Mouse (Mus musculus) layer of hippocampus, postnatal 14 days (tissue): ENCODE measurements around the gene Gng2. TPM values are rescaled to one million over a fixed set of nuclear protein-coding genes. Genes with fewer than 3 reads are reported as not detected.

Experiments
- DNase-seq, 2 experiments: peaks; one replicate each; pipeline ENCODE4 v3.0.0; 2021 to 2022; ENCODE audit warnings: low spot score in 2 of 2, mixed read lengths in 1 of 2
- total RNA-seq, 2 experiments: library from RNA; stranded (reverse); gene quantifications; 2 replicates each; pipeline ENCODE4 v1.2.3; 2021

The Gng2 gene
- total RNA-seq, 2 experiments from 2014 or later = 384 to 437 TPM

DNA sequence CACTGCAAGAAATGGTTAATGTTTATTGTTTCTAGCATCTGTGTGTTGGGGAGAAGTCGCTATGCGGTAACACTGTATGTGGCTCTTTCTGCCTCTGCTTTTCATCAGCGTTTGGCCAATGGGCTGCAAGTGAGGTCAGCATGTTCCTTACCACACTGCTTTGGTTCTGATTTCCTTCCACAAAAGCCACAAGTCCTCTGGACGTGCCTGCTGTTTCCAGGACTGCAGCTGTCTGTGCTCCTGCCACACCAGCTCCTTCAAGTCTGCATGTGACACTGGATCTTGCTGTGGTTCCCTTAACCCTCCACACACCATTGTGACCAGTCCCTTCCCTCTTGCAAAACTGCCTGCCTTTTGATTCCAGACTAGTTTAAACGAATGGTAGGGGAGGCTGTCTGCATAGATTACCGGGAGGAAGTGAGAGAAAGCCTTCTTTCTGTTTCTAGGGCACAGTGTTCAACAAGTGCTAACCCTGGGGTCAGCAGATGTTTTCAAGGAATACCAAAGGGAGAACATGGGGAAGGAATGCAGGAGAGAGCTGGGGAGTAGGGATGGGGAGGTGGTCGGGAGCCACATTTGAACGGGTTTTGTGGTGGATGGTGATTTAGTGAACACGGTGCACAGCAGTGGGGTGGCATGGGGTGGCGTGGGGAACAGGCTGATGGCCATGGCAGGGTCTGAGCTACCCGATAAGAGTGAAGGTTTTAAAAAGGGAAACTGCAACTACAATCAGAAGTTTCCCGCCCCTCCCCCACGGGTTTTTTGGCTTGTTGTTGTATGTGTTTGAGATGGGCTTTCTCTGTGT is 7.9 kb upstream of the Gng2 start:
- no peak for DNase-seq

DNA sequence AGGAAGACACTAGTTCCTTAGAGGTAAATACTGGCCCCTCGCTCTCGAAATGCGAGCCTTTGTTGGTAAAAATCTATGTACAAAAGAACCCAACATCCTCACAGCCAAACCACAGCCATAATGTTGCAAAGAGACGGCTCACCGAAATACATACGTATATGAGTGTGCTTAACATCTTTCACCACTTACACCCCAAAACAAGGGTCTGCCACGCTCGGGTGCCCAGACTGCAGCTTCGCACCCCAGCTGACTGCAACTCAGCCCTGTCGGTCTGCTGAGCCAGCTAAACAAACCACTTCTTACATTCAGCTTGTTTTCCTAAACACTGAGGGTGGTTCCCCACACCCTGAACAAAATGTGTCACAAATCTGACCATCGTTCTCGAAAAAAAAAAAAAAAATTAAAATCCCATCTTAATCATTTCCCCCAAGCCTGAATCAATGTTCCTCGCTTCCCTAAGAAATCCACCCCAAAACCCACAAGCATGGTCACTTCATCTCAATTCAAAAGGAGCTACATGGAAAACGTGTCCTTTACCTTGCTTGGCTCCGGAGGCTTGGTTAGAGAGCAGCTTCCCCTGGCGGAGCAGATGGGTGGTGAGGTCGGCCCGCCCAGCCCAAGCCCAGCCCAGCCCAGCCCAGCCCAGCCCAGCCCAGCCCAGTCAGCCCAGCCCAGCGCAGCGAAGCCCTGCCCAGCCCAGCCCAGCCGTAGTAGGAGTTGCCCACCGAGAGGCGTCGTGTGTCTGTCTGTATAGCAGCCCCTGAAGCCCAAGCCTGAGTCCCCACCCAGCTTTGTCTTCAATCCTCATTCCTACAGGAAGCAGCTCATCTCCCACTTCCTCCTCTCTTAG is 781 bp downstream of the Gng2 start:
- peak; percentile 68 to 76 for DNase-seq

DNA sequence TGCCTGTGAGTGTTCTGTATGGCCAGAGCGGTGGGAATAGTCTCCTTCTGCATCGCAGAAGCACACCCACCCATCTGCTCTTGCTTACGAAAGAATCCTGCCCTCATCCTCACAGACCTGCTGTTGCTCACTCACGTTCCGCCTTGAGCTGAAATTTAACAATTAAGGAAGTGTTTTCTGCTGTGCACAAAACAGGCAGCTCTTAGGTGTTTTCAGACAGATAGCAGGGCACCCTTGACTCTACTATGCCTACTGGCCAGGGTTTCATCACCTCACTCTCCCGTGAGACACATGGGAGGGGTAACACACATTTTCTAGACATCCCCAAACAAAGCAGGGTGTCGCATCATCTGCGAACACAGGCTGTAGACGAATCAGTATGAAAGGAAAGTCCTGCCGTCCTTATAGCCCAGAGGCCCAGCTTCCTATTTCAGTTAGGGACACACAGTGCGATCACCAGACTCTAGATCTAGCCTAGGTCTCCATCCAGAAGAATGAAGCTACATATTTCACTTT is 2.4 kb downstream of the Gng2 start:
- DNase-seq = peak in 1 of 2 experiments; percentile 57

DNA sequence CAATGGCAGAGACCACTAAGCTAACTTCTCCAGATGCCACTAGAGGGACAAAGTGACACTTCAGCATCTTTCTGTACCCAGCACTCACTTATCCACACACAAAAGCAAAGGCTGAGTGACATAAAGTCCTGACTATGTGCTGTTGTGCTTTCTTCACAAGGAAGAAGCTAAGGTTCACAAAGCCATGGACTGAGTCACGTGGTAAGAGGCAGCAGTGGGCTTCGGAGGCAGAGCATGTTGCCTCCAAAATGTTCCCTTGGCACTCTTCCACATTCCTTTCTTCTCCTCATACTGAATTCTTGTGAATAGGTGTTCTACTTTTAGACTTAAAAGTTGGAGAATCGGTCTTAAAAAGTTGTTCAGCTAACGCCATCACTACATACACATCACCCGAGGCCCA is 3.0 kb downstream of the Gng2 start:
- DNase-seq = no peak

DNA sequence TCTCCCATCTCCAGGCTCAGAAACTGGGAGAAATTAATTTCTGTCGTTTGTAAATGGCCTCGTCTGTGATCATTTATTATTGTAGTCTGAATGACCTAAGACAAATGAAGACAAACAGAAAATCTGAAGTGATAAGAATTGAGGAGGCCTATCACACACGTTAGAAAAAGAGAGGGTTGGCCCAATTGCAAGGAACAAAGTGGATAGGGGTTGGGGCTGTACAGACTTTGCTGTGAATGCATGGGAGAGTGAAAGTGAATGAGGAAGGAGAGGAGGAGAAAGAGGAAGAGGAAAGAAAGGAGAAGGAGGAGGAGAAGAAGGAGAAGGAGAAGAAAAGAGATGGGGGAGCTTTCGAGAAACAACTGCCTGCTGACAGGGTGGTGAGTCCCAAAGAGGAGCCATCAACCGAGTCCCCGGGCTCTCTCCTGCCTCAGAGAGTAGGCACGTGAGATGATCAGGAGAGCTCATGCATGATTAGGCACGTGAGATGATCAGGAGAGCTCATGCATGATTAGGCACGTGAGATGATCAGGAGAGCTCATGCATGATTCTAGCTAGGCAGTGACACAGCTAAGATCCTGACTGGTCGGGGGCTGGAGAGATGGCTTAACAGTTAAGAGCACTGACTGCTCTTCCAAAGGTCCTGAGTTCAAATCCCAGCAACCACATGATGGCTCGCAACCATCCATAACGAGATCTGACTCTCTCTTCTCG is 5.0 kb downstream of the Gng2 start:
- no peak for DNase-seq

DNA sequence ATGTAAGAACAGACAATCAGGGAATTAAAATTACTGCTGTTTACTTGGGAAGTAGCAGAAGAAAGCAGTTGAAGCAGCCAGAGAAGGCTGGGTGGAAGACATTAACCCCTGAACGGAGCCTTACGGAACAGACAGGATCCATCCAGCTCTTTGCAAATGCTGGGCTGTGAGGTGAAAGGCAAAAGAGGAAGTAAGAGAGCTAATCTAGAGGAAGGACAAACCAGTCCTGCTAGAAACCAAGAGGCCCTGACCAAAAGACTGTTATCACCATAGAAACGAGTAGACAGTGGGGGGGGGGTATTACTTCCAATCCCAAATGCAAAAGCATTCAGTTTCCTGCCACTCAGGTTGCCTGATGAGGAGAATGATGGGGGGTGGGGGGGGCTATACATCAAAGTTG is 6.6 kb downstream of the Gng2 start:
- no peak for DNase-seq

DNA sequence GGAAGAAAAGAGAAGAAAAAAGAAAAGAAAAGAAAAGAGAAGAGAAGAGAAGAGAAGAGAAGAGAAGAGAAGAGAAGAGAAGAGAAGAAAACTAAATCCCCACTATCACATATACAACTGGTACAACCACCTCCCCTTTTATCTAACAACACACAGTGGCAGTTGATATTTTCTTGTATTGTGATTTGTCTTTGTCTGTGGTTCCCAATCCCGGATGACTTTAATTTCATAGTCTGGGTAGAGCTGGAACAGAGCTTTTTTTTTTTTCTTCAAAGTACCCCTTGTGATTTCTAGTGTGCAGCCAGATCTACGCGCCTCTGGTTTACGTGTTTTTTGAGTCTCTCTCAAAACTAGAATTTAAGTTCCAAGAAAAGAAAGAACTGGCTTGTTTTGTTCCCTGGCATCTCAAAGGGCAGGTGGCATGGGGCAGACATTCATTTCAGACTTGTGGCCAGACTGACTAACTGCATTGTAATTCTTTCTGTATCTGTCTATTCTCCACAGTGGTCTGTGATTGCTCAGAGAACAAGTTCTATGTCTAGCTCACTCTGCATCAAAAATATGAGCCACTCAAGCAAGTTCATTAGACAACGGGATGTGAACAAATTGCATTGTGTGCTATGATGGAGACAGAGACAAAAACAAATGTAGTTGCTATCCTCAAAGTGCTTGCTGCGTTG is 7.2 kb downstream of the Gng2 start:
- no peak for DNase-seq

DNA sequence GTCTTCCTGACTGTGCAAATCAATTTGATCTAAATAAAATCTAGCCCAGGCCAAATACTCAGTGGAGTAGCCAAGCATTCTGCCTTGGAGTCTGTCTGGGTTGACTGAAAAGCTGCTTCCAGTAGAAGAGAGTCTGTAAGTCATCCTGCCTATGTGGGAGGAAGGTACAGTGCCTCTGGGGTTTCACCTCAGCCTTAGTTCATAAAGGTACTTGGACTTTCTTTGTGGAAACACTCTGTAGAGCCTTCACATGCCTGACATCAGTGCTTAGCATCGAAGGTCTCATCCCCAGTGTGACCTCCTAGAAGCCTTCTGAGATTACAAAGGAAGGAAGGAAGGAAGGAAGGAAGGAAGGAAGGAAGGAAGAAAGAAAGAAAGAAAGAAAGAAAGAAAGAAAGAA is 7.9 kb downstream of the Gng2 start:
- no peak for DNase-seq

DNA sequence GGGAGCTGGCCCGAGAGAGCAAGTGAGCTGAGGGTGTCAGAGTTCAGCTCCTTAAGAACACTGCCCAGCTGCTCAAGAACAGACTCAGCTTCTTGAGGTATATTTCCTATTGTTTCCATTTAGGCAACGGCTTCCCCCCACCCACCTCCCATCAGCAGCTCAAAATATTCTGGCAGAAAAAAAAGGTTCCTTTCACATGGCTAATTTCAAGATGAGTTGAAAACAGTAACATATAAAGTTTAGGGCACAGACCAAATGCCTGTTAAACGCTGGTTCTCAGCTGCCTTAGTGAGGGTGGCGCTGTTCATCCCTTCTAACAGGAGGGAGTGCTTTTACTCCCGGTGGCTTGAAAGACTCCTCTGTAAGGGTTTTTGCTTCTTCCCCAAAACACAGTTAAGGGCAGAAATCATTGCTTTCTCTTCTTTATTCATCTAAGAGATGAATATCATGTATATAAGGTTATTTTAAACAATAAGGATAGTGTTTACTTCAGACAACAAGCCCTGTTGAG is 8.4 kb downstream of the Gng2 start:
- no peak for DNase-seq

DNA sequence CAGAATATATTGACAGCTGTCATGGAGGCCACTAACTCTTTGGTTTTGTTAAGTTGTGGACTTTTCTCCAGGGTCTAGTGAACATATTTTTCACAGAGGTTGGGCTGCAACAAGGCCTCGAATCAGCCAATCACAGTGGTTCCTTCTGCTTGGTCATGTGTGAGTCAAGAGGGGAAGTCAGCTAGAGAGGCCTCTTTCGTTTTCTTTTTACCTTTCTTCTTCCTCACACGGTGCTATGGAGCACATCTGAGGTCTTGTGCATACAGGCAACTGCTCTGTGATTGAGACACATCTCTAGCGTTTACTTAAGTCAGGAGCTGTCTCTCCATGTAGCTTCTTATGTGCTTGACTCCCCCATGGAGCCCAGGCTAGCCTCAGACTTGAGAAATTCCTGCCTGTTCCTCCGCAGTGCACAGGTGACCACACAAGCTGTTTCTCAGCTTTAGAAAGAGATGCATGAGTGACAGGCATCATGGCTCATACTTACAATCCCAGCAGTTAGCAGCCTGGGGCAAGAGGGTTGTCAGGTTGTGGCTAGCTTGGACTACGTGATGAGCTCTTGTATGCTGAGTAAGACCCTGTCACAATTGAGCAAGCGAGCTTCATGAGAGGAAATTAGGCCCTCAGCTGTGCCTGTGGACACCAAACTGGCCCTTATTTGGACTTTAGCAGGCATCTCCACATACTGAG is 9.0 kb downstream of the Gng2 start:
- no peak for DNase-seq

DNA sequence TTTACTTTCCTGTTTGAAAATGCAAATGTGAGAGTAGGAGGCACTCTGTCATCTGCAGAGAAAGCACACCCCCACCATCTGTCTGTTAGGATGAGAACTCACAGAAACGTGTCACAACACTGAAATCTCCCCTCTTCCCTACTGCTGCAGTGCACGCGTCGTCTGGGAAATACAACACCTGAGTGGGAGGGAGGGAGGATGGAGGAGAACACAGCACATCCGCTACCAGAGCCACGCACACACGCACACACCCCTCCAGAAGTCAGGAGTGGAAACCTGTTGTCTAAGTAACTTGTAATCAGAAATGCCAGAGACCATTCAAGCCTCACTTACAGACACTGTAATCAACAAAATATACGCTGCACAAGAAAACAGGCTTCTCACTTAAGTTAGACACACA is 9.9 kb downstream of the Gng2 start:
- DNase-seq = no peak

DNA sequence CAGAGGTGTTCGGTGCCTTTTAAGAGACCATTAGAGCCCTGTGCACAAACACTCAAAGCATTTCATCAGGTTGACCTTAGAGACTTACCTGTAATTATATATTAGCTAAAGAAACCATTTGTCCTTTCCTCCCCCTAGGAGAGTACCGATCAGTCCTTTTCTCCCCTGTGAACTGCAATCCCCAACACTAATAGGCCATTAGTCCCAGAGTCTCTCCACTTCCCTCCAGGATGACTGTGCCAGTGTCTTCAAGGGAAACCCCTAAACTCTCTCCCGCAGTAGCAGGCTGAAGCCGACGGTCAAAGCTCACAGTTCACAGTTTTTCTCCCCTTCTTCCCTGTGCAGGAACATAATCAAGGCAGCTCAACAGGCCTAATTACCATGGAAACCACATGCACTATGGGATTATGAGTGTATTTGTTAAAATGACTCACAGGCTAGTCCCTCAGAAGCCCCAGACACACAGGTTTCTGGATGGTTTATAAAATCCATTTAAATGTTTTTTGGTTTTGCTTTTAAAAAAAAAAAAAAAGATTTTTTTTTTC is 13.4 kb downstream of the Gng2 start:
- DNase-seq = no peak

DNA sequence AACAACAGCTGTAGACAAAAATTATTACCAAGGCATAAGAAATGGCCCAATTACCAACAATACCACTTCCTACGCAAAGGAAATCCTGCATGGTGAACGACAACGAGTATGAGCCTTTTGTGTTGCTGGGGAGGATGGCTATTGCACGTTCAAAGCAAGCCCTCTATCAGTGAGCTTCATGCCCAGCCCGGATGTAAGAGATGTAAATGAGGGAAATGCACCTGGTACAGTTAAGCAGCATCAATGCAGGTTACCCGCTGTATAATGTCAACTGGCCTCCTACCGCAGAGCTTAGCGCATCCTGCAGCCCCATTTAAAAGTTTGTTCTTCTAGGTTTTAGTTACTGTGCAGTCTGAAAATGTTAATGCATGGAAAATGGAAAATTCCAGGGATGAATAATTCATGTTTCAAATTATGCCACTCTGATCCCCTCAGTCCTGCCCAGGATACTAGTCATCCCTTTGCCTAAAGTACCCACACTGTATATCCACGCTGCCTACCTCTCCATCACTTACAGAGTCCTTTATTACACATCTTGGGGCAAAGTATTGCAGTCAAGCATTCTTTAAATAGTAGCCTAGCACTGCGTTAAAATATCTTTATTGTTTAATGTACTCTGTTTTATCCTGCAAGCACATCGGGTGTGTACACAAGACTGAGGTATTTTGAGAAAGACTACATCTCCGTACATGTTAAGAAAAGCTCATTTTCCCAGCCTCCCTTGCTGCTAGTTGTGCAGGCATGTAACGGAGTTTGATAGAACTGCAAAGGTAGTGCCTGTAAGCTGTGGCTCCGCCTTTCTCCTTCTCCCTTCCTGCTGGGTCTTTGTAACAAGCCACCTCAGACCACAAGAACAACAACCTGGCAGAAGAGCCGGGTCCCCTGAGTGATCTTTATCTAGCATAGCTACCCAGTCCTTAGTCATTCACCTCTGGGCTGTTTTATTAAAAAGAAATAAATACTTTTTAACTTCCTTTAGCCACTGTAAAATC is 15.2 kb downstream of the Gng2 start:
- DNase-seq = no peak

DNA sequence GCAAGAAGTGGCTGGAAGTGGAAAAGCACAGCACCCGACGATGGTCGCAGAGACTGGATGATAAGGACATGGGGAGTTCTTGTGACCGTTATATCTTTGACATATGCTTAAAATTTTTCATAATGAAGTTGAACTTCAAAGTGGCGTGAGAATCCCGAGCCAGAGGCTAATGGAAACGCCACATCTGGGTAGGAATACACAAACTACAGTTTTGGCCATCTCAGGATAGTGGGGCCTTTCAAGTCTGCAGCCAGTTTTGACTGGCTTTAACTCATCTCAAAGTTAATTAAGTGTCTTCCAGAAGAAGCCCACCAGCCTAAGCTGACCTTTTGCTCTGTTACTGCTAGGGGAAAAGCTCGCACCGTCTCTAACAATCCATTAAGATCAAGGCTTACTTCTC is 17.6 kb downstream of the Gng2 start:
- no peak for DNase-seq

DNA sequence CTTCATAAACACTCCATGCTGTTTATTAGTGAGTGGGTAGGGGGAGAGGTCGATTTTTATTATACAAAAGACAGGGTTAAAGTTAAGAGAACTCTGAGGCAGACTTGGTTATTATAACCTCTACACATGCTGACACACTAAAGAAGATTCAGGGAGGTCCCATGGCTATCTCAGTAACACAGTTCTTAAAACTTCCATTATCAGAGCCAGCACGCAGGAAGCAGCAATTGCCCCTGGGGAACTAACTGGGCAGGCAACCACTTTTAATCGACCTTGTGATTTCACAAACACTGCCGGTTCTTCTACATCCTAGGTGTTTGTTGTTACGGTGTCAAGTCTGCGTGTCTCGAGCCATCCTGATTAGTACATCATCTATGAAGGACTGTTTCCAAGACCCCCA is 22.4 kb downstream of the Gng2 start:
- no peak for DNase-seq

DNA sequence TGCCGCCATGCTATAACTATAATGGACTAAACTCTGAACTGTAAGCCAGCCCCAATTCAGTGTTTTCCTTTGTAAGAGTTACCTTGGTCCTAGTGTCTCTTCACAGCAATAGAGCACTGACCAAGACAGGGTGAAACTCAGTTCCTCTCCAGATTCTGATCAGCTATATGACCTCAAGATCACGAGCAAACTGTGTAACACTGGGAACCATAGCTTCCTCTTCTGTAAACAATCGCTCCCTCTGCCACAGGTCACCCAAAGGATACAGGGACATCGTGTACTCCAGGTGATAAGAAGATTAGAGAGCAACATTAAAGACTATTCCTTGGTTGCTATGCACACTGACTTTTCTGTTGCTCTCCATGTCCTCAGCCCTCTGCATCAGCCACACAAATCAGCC is 26.6 kb downstream of the Gng2 start:
- no peak for DNase-seq

DNA sequence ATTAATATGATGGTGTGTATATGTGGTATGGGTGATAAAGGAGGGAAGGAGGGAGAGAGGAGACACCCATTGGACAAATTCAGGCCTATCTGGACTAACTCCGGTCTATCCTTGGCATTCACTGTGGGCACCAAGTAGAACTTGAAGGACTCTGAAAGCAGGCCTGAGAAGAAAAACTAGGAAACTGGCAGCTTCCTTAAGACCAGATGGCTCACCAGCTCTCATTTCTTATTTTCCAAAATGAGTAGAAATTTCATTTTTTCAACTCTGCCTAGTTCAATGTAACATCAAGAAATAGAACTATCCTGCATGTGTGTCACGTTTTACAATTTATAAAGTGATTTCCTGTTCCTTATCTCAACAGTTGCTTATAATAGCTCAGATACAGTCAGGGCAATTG is 28.0 kb downstream of the Gng2 start:
- DNase-seq = no peak

DNA sequence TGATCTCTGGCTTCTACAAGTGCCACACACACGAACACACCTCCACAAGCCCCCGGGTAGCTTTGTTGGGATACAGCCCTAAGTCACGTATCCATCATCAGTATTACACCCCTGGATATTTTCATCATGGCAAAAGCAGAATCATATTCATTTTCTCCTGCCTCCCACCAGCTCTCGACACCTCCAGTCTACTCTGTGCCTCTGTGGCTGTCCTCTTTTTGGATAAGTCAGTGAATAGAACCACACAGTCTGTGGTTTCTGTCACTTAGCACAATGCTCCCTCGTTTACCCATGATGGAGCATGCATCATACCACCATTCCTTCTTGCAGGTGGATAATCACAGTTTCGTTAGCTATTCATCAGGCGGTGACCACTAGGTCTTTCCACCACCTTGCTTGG is 31.2 kb downstream of the Gng2 start:
- DNase-seq = no peak

DNA sequence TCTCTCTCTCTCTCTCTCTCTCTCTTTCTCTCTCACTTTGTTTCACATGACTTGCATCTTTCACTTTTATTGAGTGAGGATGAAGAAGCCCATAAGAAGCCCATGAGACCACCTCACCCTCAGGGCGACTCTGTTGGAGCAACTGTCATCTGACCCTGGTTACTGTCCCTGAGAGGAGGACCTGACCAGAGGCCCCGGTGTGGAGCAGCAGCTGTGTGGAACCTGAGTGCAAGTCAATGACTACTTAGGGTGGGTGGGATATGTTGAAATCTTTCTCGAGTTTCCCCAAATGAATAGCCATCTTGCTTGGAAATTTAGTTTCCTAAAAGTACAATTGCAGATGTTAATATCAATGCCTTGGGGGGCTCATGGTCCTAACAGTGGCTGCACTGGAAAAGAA is 34.7 kb downstream of the Gng2 start:
- no peak for DNase-seq
